Mouse (Mus musculus) central nervous system, embryonic 11.5 days (tissue): ENCODE measurements around the gene Gm37419. TPM values are rescaled to one million over a fixed set of nuclear protein-coding genes. Genes with fewer than 3 reads are reported as not detected.

ENCODE experiments used
- polyA plus RNA-seq: library from polyadenylated mRNA; depleted of rRNA; stranded (reverse); fragments of >200 nt; gene quantifications from 2 replicates; pipeline ENCODE4 v1.2.3, GENCODE M21; 2012; rRNA removed

Gene Gm37419
- polyA plus RNA-seq = not detected in 2 replicates

DNA sequence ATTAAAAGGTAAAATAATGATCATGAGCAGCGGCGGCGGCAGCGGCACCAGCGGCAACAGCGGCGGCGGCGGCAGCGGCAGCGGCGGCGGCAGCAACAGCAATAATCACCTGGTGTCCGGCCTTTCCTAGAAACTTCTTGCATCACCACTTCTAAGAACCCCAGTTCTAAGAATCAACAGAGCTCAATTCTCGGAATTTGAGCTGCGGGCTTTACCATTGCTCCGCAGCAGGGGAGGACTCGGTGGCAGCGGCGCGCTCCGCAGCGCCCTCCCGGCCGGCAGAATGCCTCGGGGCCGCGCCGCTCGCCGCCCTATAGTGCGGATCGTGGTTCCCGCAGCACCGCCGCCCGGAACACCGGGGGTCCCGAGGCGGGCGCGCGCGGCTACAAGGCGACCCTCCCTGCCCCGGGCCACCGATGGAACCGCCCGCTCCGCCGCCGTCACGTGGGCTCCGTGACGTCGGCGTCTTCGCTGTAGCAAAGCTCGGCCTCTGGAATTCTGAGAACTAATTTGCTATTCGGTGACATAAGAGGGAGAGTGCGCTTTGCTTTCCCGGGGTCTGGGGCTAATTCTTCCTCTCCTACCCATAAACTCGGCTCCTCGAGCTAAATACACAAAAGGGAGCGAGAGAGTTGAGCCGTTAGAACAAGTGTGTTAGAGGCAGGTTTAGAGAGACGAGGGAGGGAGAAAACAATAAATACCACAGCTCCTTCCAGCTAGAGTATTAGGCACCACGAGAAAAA lies at the start of gene Gm37419, which contains the start of gene Bcl6:
TSS of gene Gm37419 (plus strand) at position 17 of the 743 bp plus-strand sequence.
TSS of gene Bcl6 (minus strand) at position 387 of the 743 bp plus-strand sequence.

Other genes with a start within 250 kb of the Gm37419 start
- 26.8 and 42.0 TPM in 2 replicates for gene Sst, start 97.5 kb upstream of the Gm37419 start, polyA plus RNA-seq
- not detected in 2 replicates for gene Rtp2, start 56.1 kb upstream of the Gm37419 start, polyA plus RNA-seq
- gene Bcl6, start 370 bp downstream of the Gm37419 start, polyA plus RNA-seq = 0.74 and 1.1 TPM in 2 replicates